Mouse (Mus musculus): ENCODE results near the gene Slc9b2. TPM values are rescaled to one million over a fixed set of nuclear protein-coding genes. Genes with fewer than 3 reads are reported as not detected.

The Slc9b2 gene
- polyA plus RNA-seq, 1 experiment from 2014 or later, result 0.06 TPM

GRCm38 (mm10) chr3:135285807-135286206 is 21.7 kb upstream of the Slc9b2 start:
- Histone ChIP-seq H3K4me3 (replicated peaks) (no peak overlapping the region), H3K4me2 (no peak overlapping the region), H3K9me3 (replicated peaks) (no peaks in the 10 kb centered on the region), H3K27me3 (no peaks in the 10 kb centered on the region), H3K9ac (no peak overlapping the region), H3K4me1 (replicated peaks) (no peaks in the 10 kb centered on the region), H3K36me3 (replicated peaks) (no peaks in the 10 kb centered on the region), H3K27ac (replicated peaks) (no peak overlapping the region)
- 65% methylated on average over 3 of the region's 3 CpGs for whole genome bisulfite sequencing (ENCODE audit: insufficient replicate concordance)
- no peak for ATAC-seq (ENCODE audit: insufficient read depth)

- no peaks in the 10 kb centered on the region for H3K36me3 ChIP-seq (replicated peaks)
- no peaks in the 10 kb centered on the region for H3K27me3 ChIP-seq
- ATAC-seq (ENCODE audit: insufficient read depth), result peak; percentile 18; the same call in 1 of the 2 replicates
- no peak overlapping the region for H3K4me2 ChIP-seq
- 65% methylated on average over 8 of the region's 8 CpGs for WGBS (ENCODE audit: insufficient replicate concordance)
- H3K9ac ChIP-seq, result no peak overlapping the region
- H3K4me3 ChIP-seq (replicated peaks), result no peak overlapping the region
- no peak overlapping the region for H3K27ac ChIP-seq (replicated peaks)
- H3K4me1 ChIP-seq (replicated peaks), result no peaks in the 10 kb centered on the region
- H3K9me3 ChIP-seq (replicated peaks), result no peaks in the 10 kb centered on the region
Measured at GRCm38 (mm10) chr3:135288138-135288750, 19.3 kb upstream of the Slc9b2 start.

DNA sequence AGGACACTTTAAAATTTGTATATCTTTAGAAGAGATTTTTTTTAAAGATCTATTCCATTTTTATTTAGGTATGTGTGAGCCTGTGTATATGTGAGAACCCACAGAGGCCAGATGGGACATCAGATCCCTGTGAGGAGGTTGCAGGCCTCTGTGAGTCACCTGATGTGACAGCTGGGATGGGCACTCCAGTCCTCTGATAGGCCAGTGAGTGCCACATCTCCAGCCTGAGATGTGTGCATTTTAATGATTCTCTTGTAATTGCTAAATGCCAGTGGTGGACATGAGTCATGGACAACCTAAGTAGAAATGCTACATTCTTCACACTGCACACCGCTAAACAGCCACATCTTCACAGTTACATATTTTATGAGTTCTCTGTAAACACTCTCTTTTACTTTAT is 18.4 kb upstream of the Slc9b2 start:
- H3K27ac ChIP-seq (replicated peaks), result no peak overlapping the region
- ATAC-seq (ENCODE audit: insufficient read depth), result no peak
- no peaks in the 10 kb centered on the region for H3K4me1 ChIP-seq (replicated peaks)
- H3K9me3 ChIP-seq (replicated peaks), result no peaks in the 10 kb centered on the region
- no peak overlapping the region for H3K9ac ChIP-seq
- no peak overlapping the region for H3K4me2 ChIP-seq
- no peaks in the 10 kb centered on the region for H3K27me3 ChIP-seq
- no peak overlapping the region for H3K4me3 ChIP-seq (replicated peaks)
- no peaks in the 10 kb centered on the region for H3K36me3 ChIP-seq (replicated peaks)
- 74% methylated on average over 1 of the region's 1 CpGs for WGBS (ENCODE audit: insufficient replicate concordance)

DNA sequence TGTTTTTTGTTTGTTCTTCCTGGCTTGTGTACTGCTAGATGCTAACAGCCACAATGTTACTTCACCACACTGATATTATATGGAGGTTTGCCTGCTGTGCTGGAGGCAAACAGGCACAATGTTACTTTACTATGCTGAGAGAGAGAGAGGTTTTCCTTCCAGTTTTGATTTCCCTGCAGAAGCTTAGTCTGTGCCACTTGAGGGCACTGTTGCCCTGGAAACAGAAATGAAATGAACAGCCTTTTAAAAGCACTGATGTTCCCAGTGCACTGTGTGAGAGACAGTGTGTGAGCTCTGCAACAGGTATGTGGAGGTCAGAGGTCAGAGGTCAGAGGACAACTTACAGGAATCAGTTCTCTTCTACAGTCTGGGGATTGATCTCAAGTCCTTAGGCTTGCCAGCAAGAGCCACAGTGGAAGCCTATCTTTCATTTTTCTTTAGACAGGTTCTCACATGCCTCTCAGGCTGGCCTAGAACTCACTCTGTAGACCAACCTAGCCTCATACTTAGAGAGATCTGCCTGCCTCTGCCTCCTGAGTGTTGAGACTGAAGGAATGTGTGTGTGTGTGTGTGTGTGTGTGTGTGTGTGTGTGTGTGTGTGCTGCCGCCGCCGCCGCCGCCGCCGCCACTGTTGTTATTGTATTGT is 17.1 kb upstream of the Slc9b2 start:
- H3K27me3 ChIP-seq, result no peaks in the 10 kb centered on the region
- no peaks in the 10 kb centered on the region for H3K36me3 ChIP-seq (replicated peaks)
- H3K4me3 ChIP-seq (replicated peaks), result no peak overlapping the region
- H3K4me2 ChIP-seq, result no peak overlapping the region
- H3K9me3 ChIP-seq (replicated peaks), result no peaks in the 10 kb centered on the region
- ATAC-seq (ENCODE audit: insufficient read depth), result no peak; the same call in 1 of the 2 replicates
- 92% methylated on average over 7 of the region's 7 CpGs for WGBS (ENCODE audit: insufficient replicate concordance)
- no peak overlapping the region for H3K27ac ChIP-seq (replicated peaks)
- H3K9ac ChIP-seq, result no peak overlapping the region
- no peaks in the 10 kb centered on the region for H3K4me1 ChIP-seq (replicated peaks)

- Histone ChIP-seq H3K27ac (replicated peaks) (no peak overlapping the region), H3K9ac (no peak overlapping the region), H3K4me1 (replicated peaks) (no peaks in the 10 kb centered on the region), H3K4me2 (no peak overlapping the region), H3K4me3 (replicated peaks) (no peak overlapping the region), H3K27me3 (no peaks in the 10 kb centered on the region), H3K36me3 (replicated peaks) (no peaks in the 10 kb centered on the region), H3K9me3 (replicated peaks) (no peaks in the 10 kb centered on the region)
- ATAC-seq (ENCODE audit: insufficient read depth), result no peak
- WGBS (ENCODE audit: insufficient replicate concordance), result 53% methylated on average over 7 of the region's 7 CpGs
Measured at GRCm38 (mm10) chr3:135293703-135294102, 13.8 kb upstream of the Slc9b2 start.

DNA sequence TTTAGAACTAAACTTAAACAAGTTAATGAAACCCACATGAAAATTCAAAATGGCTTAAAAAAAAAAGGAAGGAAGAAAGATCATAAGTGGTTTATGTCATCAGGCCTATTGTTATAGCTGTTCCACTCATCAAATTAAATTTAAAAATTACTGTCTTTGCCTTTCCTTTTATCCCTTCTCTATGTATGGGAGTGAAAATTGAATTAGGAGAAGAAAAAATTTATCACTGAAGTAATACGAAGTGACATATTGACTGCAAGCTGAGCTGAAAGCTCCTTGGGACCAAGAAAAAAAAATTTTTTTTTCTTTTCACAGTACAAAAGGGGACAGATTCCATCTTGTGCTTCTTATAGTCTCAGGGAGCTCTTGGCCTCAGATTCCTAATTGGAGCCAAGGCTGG is 11.9 kb upstream of the Slc9b2 start:
- H3K36me3 ChIP-seq (replicated peaks), result no peaks in the 10 kb centered on the region
- H3K27ac ChIP-seq (replicated peaks), result no peak overlapping the region
- H3K9ac ChIP-seq, result no peak overlapping the region
- 71% methylated on average over 1 of the region's 1 CpGs for WGBS (ENCODE audit: insufficient replicate concordance)
- no peaks in the 10 kb centered on the region for H3K4me1 ChIP-seq (replicated peaks)
- no peak overlapping the region for H3K4me2 ChIP-seq
- no peak for ATAC-seq (ENCODE audit: insufficient read depth)
- H3K4me3 ChIP-seq (replicated peaks), result no peak overlapping the region
- H3K9me3 ChIP-seq (replicated peaks), result no peaks in the 10 kb centered on the region
- no peaks in the 10 kb centered on the region for H3K27me3 ChIP-seq

GRCm38 (mm10) chr3:135298560-135298959 is 8.9 kb upstream of the Slc9b2 start:
- no peaks in the 10 kb centered on the region for H3K36me3 ChIP-seq (replicated peaks)
- no peaks in the 10 kb centered on the region for H3K27me3 ChIP-seq
- WGBS (ENCODE audit: insufficient replicate concordance), result 43% methylated on average over 3 of the region's 3 CpGs
- H3K27ac ChIP-seq (replicated peaks), result no peak overlapping the region
- no peaks in the 10 kb centered on the region for H3K9me3 ChIP-seq (replicated peaks)
- H3K4me2 ChIP-seq, result no peak overlapping the region
- H3K9ac ChIP-seq, result no peak overlapping the region
- ATAC-seq (ENCODE audit: insufficient read depth), result no peak
- H3K4me1 ChIP-seq (replicated peaks), result no peaks in the 10 kb centered on the region
- no peak overlapping the region for H3K4me3 ChIP-seq (replicated peaks)

GRCm38 (mm10) chr3:135300081-135300480 is 7.4 kb upstream of the Slc9b2 start:
- 35% methylated on average over 6 of the region's 6 CpGs for WGBS (ENCODE audit: insufficient replicate concordance)
- no peak for ATAC-seq (ENCODE audit: insufficient read depth)
- H3K9me3 ChIP-seq (replicated peaks), result no peaks in the 10 kb centered on the region
- H3K4me2 ChIP-seq, result no peak overlapping the region
- no peak overlapping the region for H3K4me3 ChIP-seq (replicated peaks)
- H3K4me1 ChIP-seq (replicated peaks), result no peaks in the 10 kb centered on the region
- H3K9ac ChIP-seq, result no peak overlapping the region
- no peaks in the 10 kb centered on the region for H3K27me3 ChIP-seq
- no peaks in the 10 kb centered on the region for H3K36me3 ChIP-seq (replicated peaks)
- H3K27ac ChIP-seq (replicated peaks), result no peak overlapping the region

DNA sequence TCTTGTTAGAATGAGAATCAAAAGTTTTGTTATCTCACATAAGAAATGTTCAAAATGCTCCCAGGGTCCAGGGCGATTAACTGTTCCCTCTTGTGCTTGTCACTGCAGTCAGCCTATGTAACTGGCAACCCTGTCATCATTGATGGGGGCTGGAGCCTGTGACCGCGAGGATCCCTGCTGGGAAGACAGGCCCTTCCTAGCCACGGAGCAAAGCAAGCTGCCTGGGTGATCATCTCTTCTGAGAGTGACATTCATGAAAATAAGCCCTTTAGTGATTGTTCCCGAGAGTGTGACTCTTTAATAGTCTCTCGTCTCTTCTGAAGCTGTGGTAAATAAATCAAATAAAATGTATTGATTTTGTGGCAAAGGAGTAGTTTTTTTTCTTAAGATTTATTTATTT is 3.4 kb upstream of the Slc9b2 start:
- no peak overlapping the region for H3K9ac ChIP-seq
- WGBS (ENCODE audit: insufficient replicate concordance), result 47% methylated on average over 6 of the region's 6 CpGs
- H3K27me3 ChIP-seq, result peaks cover 3% of the 10 kb centered on the region; the same call in 1 of the 2 replicates
- no peak for ATAC-seq (ENCODE audit: insufficient read depth)
- no peaks in the 10 kb centered on the region for H3K36me3 ChIP-seq (replicated peaks)
- H3K4me3 ChIP-seq (replicated peaks), result no peak overlapping the region
- no peak overlapping the region for H3K27ac ChIP-seq (replicated peaks)
- H3K9me3 ChIP-seq (replicated peaks), result no peaks in the 10 kb centered on the region
- peaks cover 11% of the 10 kb centered on the region; the same call in 1 of the 2 replicates for H3K4me1 ChIP-seq (replicated peaks)
- no peak overlapping the region for H3K4me2 ChIP-seq

GRCm38 (mm10) chr3:135304566-135304965 is 2.9 kb upstream of the Slc9b2 start:
- Histone ChIP-seq H3K36me3 (replicated peaks) (no peaks in the 10 kb centered on the region), H3K9me3 (replicated peaks) (no peaks in the 10 kb centered on the region), H3K27ac (replicated peaks) (no peak overlapping the region), H3K4me3 (replicated peaks) (no peak overlapping the region), H3K9ac (no peak overlapping the region), H3K27me3 (peaks cover 3% of the 10 kb centered on the region; the same call in 1 of the 2 replicates), H3K4me1 (replicated peaks) (peaks cover 11% of the 10 kb centered on the region; the same call in 1 of the 2 replicates), H3K4me2 (no peak overlapping the region)
- no peak for ATAC-seq (ENCODE audit: insufficient read depth)
- WGBS (ENCODE audit: insufficient replicate concordance), result 43% methylated on average over 9 of the region's 9 CpGs

- Histone ChIP-seq H3K4me3 (replicated peaks) (no peak overlapping the region), H3K9ac (no peak overlapping the region), H3K27ac (replicated peaks) (no peak overlapping the region), H3K4me1 (replicated peaks) (0 out of 2 replicates have a peak, but pooled peaks cover 2% of the 10 kb centered on the region), H3K27me3 (no peaks in the 10 kb centered on the region), H3K9me3 (replicated peaks) (no peaks in the 10 kb centered on the region), H3K4me2 (no peak overlapping the region), H3K36me3 (replicated peaks) (no peaks in the 10 kb centered on the region)
- ATAC-seq (ENCODE audit: insufficient read depth), result no peak
- 22% methylated on average over 2 of the region's 2 CpGs for WGBS (ENCODE audit: insufficient replicate concordance)
Measured at GRCm38 (mm10) chr3:135312916-135313491, 5.5 kb downstream of the Slc9b2 start.

All from liver, embryonic 15.5 days (tissue).